Mouse (Mus musculus) G1E (cell line): ENCODE data around the gene Gm14325.
"Not testable (repeated sequence)": the region's sequence is repeated elsewhere in the genome, so short reads cannot be mapped to it uniquely, and the experiment has no call there.

Source experiments
- CTCF ChIP-seq: IDR thresholded peaks from 2 replicates; pipeline ENCODE4 v1.5.1; 2012; ENCODE audit warnings: low read depth, low read length, inconsistent platforms, mixed read lengths
- GATA1 ChIP-seq: IDR thresholded peaks from 2 replicates; pipeline ENCODE4 v1.6.1; 2012; ENCODE audit warnings: borderline replicate concordance, low read length, inconsistent platforms, mixed read lengths

GRCm38 (mm10) chr2:177843666-177844065, 3.5 kb upstream of the Gm14325 start:
- not testable (repeated sequence) for TF ChIP-seq CTCF, GATA1
